Mouse (Mus musculus) embryonic stem cell, embryonic (primary cell): ENCODE results near the gene Upk2.
"Not testable (repeated sequence)": the region's sequence is repeated elsewhere in the genome, so short reads cannot be mapped to it uniquely, and the experiment has no call there.

Experiments used
- CTCF ChIA-PET, 4 experiments: fragments of 300-600 bp in 2 of 4; fragments of 350-600 bp in 2 of 4; sonication (Branson Sonifier 250); formaldehyde crosslinking; loops; one replicate each; lab custom pipeline; 2022; ENCODE audit warnings: inconsistent platforms in 2 of 4; lab: Charles Lee
- POLR2A ChIA-PET, 4 experiments: fragments of 300-600 bp in 2 of 4; fragments of 350-600 bp in 2 of 4; sonication (Branson Sonifier 250); formaldehyde crosslinking; loops; one replicate each; lab custom pipeline; 2022; ENCODE audit warnings: antibody characterized with exemption in 4 of 4, inconsistent platforms in 1 of 4; lab: Charles Lee

Upk2 gene

DNA sequence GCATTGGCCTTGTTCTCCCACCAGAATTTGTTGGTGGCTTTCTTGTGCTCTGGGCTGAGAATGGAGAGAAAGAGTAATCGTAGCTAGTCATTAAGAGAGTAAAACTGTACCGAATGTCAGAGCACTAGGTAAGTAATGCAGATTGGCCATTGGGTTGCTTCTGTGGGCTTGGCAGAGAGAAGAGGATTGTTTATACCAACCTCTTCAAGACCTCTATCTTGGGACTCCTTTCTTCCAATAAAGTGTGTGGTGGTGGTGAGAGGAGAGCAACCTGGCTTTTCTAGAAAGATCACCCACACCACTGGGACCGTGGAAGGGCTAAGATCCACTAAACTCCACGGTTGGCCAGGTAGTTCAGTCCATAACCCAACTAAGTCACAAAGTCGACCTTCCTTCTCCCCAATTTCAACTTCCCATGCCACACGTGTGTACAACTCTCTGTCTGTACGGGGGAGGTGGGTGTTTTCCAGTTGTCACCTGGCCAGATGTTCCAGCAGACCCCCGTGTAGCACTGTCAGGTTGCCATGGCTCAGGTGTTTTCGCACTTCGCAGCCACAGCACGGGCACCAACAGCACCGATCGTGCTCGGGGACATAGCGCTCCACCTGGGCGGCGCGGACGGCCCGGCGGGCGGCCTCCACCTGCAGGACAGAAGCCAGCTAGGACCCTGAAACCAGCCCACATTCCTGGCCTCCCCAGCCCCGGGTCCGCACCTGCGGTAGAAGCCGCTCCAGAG, 37.5 kb downstream of the Upk2 start:
- POLR2A ChIA-PET, result interaction anchor here (0.6 to 12.0 kb wide), 80 partner anchors 7 to 291 kb away, joined by 3 to 342 read pairs (median 7); partner anchors contain the start of genes Trappc4 (in 4 of the 4), H2afx (in 3 of the 4), Hyou1 (in 3 of the 4) and Rps25 (in 3 of the 4)
- CTCF ChIA-PET, result interaction anchor here in 2 of 4 experiments (0.5 to 2.5 kb wide), 18 partner anchors 12 to 238 kb away, joined by 3 to 11 read pairs (median 3); partner anchors contain the start of genes Cbl (in 1 of the 2), Hyou1 (in 1 of the 2), Slc37a4 (in 1 of the 2) and Vps11 (in 1 of the 2)

DNA sequence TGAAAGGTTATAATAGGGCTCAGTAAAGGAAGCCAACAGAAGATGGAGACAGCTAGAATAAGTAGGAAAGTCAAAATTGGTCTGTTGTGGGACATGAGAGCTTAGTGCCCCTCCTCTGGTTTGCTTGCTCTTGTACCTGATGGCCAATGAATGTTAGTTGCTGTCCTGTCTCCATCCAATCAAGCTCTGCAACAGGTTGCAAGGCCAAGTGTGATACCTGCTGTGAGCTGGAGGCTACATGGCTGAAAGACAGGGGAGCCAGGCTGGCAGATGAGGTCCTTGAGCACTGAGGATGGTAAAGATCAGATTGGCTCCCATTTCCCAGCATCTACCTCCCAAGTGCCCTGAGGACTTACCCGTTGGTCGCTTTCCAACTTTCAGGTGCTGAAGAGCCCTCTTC, 42.0 kb downstream of the Upk2 start:
- ChIA-PET CTCF (interaction anchor here in 2 of 4 experiments (0.6 to 1.4 kb wide), 2 partner anchors 29 to 64 kb away, joined by 3 to 5 read pairs; no protein-coding TSS in a partner anchor), POLR2A (interaction anchor here in 3 of 4 experiments (0.6 to 13.2 kb wide), 31 partner anchors 8 to 605 kb away, joined by 3 to 342 read pairs (median 10); partner anchors contain the start of genes Slc37a4 (in 3 of the 3), Ccdc84 (in 2 of the 3), H2afx (in 2 of the 3) and Hyou1 (in 2 of the 3))

DNA sequence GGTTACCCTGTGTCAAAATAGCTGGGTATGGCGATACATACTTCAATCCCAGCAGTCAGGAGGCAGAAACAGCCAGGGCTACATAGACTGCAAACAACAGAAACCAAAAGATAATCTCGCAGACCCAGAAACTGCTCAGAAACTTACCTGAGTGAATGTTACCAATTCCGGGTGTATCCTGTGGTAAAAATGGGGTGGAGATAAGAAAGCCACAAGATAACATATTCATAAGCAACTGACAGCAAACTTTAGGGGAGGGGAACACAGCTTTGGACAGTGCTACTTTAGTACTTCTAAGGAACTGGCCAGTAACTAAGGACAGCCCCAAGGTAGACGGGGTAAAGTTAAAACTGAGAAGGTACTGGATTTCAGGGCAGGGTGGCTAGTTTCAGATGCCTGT, 42.5 kb downstream of the Upk2 start:
- CTCF ChIA-PET, result interaction anchor here in 1 of 4 experiments (1.4 kb wide), 1 partner anchor 64 kb away, joined by 3 read pairs; no protein-coding TSS in a partner anchor
- POLR2A ChIA-PET, result interaction anchor here (0.6 to 13.2 kb wide), 37 partner anchors 9 to 605 kb away, joined by 3 to 342 read pairs (median 6); partner anchors contain the start of genes Slc37a4 (in 4 of the 4), Ccdc84 (in 2 of the 4), H2afx (in 2 of the 4) and Hmbs (in 2 of the 4)

DNA sequence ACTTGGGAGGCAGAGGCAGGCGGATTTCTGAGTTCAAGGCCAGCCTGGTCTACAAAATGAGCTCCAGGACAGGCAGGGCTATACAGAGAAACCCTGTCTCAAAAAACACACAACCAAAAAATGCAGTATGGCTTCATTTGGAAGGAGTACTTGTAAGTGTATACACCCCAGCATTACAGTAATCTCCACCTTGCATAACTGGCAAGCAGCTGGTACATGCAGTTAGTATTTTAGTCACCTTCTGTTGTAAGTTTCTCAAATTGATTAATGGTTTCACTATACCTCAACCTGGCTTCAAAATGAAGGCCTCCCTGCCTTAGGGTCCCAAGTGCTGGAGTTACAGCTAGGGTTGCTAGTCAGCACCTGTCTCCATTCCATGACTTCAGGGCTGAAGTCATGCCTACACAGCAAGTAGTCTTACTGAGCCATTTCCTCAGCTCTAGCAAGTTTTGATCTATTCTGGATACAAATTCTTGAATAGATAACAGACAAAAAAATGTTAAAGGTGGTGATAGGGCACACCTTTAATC, 43.1 kb downstream of the Upk2 start:
- CTCF ChIA-PET, result interaction anchor here in 1 of 4 experiments (1.4 kb wide), 1 partner anchor 63 kb away, joined by 3 read pairs; no protein-coding TSS in a partner anchor
- POLR2A ChIA-PET, result interaction anchor here (0.6 to 13.2 kb wide), 47 partner anchors 7 to 292 kb away, joined by 3 to 342 read pairs (median 6); partner anchors contain the start of genes Slc37a4 (in 4 of the 4), Ccdc84 (in 2 of the 4), H2afx (in 2 of the 4) and Hmbs (in 2 of the 4)

DNA sequence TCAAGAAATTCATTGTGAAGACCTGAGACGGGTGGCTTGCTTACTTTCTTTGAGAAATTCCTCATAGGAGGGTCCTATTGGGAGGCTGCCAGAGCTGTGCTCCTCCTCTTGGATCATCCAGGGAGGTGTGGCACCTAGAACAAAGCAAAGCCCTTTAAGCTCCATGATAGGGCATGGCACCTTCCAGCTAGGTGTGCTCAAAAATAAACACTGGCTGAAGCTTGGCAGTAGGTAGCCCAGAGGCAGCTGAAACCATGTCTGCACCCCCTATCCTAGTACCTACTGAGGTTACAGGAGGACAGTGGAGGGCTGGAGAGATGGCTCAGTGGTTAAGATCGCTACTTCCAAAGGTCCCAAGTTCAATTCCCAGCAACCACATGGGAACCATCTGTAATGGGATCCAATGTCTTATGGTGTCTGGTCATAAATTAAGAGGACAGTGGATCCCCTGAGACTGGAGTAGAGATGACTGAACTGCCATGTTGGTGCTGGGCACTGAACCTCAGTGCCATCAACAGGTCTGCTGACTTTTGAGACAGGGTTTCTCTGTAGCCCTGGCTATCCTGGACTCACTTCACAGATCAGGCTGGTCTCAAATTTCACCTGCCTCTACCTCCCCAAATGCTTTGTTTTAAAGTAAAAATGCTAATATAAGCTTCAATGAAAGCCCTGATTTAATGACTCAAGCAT, 44.0 kb downstream of the Upk2 start:
- ChIA-PET CTCF (no interaction called here), POLR2A (interaction anchor here (0.6 to 13.2 kb wide), 65 partner anchors 8 to 357 kb away, joined by 3 to 342 read pairs (median 5); partner anchors contain the start of genes H2afx (in 3 of the 4), Slc37a4 (in 3 of the 4), Vps11 (in 3 of the 4) and Ccdc84 (in 2 of the 4))

DNA sequence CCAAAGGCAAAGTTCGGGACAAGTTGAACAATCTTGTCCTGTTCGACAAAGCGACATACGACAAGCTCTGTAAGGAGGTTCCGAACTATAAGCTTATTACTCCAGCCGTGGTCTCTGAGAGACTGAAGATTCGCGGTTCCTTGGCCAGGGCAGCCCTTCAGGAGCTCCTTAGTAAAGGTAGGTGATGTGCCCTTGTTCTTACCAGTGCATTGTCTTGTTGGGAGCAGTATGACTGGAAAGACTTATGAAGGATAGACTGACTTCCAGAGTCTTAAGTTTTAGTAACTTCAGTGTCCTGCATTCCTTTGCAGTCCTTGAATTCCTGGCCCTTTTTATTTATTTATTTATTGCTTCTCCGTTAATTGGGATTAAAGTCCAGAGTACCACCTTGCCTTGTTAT, 46.1 kb downstream of the Upk2 start:
- POLR2A ChIA-PET, result interaction anchor here (0.5 to 13.2 kb wide), 50 partner anchors 8 to 418 kb away, joined by 3 to 342 read pairs (median 8); partner anchors contain the start of genes Ccdc84 (in 4 of the 4), Slc37a4 (in 3 of the 4), Abcg4 (in 2 of the 4) and Dpagt1 (in 2 of the 4)
- CTCF ChIA-PET, result not testable (repeated sequence)

DNA sequence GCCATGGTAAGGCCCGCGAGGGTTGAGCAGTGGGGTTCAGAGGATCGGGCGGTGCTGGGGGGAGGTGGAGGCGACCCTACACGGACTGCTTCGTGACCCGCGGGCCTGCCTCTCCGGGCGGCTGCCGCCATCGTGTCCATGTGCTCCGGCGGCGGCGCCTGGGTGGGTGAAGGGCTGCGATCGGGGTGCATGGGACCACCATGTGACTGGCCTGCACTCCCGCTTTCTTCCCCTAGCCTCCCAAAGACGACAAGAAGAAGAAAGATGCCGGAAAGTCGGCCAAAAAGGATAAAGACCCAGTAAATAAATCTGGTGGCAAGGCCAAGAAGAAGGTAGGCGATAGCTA, 47.1 kb downstream of the Upk2 start:
- ChIA-PET CTCF (interaction anchor here in 1 of 4 experiments (1.0 kb wide), 1 partner anchor 29 kb away, joined by 3 read pairs; the partner anchor contains the start of gene Hyou1), POLR2A (interaction anchor here (0.5 to 13.2 kb wide), 60 partner anchors 9 to 672 kb away, joined by 3 to 342 read pairs (median 6); partner anchors contain the start of genes Ccdc84 (in 4 of the 4), Dpagt1 (in 3 of the 4), H2afx (in 3 of the 4) and Hyou1 (in 3 of the 4))

DNA sequence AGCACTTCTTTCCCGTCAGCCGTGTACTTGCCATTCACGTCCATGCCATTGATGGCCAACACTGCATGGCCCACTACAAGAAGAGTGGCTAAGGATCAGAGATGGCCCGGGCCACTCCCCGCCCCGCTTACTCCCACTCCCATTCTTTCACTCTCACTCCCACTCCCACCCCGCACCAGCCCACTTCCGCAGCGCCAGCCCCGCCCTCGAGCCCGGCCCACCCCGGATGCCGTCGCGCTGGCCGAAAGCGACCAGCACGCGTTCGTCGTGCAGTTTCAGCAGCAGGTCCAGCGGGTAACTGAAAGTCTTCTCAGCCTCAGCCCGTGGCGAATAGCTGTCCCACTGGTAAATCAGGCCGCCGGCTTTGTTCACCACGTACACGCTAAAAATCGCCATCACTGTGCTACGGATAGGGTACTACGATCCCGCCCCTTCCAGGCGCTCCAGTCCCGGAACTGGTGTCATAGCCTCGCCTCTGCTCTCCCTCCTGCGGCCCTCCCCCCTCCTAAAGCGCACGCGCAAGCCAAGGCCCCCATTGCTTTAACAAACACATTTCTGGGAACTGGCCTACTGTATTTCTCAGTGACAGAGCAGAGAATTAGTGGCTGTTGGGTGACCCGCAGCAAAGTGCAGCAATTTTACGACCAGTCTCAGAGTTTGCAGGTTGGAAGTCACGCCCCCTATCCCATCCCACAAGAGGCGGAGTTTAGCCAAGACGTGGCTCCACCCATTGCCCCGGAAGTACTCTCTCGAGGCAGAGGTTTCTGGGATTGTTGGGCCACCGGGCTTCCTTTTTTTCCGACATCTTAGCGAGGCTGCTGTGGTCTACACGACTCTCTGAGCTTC, 47.6 kb downstream of the Upk2 start, which contains the start of the genes Rps25 and Trappc4:
Gene Rps25 (plus strand): TSS at position 234 of the 846 bp plus-strand sequence.
Gene Trappc4 (minus strand): TSS at position 695 of the 846 bp plus-strand sequence.
- CTCF ChIA-PET, result interaction anchor here in 1 of 4 experiments (1.0 kb wide), 1 partner anchor 28 kb away, joined by 3 read pairs; the partner anchor contains the start of gene Hyou1
- POLR2A ChIA-PET, result interaction anchor here (0.5 to 13.2 kb wide), 53 partner anchors 8 to 671 kb away, joined by 3 to 342 read pairs (median 7); partner anchors contain the start of genes Ccdc84 (in 4 of the 4), Dpagt1 (in 3 of the 4), H2afx (in 3 of the 4) and Hyou1 (in 3 of the 4)

DNA sequence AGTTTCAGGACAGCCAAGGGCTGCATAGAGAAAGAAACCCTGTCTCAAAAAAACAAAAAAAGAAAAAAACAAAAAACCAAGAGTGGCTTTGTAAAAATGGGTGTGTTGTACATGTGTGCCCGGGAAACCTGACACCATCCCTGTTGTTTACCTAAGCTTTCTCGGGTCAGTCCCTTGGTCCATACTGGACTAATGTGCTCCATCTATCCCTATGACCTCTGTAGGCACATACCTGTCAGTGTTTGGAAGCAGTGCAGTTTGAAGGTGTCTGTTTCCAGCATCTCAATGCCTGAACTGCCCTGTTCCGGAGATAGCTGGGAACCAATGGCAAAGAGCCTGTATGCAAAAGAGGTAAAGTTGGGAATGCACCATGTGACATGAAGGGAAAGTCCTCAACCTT, 49.8 kb downstream of the Upk2 start:
- ChIA-PET POLR2A (interaction anchor here (0.6 to 13.2 kb wide), 20 partner anchors 8 to 83 kb away, joined by 3 to 342 read pairs (median 6); partner anchors contain the start of genes Ccdc84 (in 3 of the 4), H2afx (in 2 of the 4), Hyou1 (in 2 of the 4) and Slc37a4 (in 2 of the 4)), CTCF (interaction anchor here in 1 of 4 experiments (1.5 kb wide), 1 partner anchor 13 kb away, joined by 4 read pairs; the partner anchor contains the start of gene Ccdc84)
